Mouse (Mus musculus) c-Kit-positive CD71-positive TER-119-negative erythroid progenitor cells, embryonic 14.5 days (primary cell): ENCODE measurements around the gene Tenm1.

Source experiments
- DNase-seq: peaks from one replicate; pipeline ENCODE4 v3.0.0-alpha.2; 2013; ENCODE audit warnings: low read depth

The Tenm1 gene

DNA sequence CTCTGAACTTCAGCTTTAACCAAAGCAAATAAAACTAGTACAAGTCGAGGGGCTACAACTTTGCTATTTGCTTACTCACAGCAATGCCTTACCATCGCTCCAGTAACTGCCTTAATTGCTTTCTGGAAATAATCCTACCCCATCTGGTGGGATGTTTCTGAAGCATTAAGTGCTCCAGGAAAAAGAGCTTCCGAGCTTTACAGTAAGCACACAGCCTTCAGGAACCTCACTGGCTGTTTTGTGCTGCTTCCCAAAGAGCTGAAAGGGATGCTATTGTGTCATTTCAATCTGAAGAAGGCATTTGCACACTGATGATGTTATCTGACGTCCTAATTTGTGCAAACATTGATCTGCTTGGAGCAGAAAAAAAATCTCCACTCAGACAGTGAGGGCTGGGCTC, 647.4 kb downstream of the Tenm1 start:
- no peak for DNase-seq

DNA sequence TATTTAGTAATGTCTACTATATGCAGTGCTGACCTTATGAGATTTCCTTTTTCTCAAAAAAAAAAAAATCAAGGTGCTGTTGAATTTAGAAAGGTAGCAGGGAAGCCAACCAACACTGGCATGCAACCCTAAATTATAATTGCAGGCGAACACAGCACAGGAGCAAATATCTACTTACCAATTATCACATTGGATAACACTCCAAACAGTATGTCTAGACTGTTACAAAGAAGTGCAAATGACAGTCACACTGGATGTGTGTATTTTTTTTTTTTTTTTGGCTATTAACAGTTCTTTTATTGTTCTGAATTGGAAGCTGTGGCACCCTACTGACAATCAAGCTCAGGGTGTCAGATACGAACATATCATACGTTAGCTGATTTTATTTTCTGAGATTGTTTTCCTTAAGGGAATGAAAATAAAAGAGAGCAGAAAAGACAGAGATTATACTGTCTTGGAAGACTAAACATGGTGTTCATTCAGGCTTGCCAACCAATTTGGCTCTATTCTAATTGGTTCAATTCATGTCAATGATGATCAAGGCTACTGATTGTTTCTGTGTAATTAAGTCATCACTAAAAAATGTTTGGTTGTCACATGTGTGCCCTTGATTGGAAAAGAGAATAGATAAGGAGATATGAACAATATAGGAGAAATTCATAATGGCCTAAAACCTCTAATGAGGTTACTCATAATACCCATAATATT, 710.7 kb downstream of the Tenm1 start:
- DNase-seq: no peak

DNA sequence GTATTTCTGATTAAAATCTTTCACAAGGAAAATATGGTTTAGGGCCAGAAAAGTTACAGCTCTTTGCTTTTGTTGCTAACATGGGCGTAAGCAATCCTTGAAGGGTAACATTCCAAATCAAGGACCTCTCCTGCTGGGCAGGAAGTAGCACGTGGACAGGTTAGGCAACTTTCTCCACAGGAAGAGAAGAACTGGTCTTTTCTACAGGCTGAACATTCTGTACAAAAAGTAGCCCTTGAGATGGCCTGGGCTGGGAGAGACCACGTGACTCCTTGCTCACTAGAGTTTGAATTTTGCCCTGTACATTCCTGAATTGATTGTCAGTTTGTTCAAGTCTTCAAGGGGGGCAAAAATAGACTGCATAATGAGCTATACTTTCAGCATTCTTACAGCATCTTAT, 728.6 kb downstream of the Tenm1 start:
- no peak for DNase-seq

DNA sequence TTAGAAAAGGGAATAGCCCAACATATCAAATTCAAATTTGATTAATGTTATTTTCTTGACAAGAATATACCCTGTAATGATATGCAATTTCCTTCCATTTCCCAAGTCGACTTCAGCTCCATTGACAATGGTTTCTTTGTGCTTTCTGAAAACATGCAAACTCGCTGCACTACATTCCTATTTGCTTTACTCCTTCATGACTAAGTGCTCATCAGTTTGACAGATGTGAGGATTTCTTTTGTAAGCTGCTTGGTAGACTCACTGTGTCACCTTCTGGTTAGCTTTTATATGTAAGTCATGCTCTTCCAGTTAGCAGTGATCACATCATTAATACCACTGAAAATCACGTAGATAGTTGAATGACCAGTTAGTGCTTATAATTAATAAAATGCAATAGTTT, 781.8 kb downstream of the Tenm1 start:
- no peak for DNase-seq

DNA sequence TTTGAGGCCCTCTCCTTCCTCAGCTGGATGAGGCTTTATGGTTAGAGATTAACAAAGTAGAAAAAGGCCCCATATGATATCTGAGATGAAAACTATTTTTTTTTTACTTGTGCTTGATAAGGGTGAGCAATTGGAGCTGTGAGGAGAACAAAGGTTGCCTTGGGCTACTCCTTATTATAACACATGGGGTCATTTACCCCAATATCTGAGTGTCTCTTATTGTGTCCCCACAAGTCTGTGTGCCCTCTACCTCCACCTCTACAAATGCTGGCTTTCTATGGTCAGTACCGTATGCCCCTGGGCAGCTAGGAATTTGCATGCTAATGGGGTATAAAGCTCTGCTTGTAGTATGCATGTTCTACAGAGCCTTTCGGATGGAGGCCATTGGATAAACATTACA, 848.4 kb downstream of the Tenm1 start:
- no peak for DNase-seq

DNA sequence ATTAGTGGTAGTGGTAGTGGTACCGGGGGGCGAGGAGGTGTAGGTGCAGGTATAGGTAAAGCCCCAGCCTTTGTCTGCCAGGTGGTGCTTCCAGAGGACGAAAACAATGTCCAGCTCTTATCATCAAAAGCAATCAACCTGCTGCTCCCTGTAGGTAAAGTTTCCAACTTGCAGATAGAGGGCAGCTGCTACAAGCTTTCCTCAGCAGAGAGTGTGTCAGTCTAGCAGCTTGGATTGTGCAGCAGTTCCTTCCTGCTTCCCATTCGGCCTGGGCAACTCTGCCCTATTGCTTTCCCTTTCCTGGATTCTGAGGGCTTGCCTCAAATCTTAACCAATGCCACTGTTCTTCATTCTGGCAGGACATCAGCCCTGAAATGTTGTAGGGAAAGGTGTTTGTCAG, 870.2 kb downstream of the Tenm1 start:
- DNase-seq: no peak

DNA sequence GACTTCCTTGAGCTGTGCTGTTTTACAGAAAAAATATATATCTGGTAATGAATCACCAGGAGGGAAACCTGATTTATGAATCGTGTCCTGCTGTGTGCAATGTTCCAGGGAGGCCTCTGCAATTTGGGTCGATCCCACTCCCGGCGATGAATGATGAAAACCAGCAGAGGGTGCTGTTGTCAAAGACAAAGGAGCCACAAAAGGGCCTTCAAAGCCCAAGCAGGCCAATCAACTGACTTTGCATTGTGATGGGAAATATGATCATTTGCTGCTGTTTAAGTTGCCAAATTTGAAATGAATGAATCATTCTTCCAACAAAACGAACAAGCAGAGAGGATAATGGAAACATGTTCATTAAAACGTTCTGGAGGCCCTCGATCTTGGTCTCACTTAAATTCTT, 871.6 kb downstream of the Tenm1 start:
- DNase-seq: peak; percentile 7

DNA sequence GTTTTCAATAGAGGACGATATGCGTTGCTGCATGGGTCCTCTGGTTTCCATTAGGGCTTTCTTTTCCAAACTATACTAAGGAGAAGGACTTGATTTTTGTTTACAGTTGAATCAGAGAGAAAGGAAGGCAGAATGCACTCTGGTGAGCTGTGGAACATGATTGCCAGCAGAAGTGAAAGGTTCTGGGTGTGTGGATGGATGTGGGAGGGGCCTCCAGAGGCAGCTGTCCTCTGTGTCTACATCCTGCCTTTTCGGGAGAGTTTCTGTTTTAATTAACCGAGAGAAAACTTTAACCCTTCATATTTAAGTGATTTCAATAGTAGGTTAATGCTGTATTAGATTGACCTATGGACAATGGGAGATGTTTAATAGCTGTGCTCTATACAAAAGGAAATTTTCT, 880.4 kb downstream of the Tenm1 start:
- DNase-seq: no peak

DNA sequence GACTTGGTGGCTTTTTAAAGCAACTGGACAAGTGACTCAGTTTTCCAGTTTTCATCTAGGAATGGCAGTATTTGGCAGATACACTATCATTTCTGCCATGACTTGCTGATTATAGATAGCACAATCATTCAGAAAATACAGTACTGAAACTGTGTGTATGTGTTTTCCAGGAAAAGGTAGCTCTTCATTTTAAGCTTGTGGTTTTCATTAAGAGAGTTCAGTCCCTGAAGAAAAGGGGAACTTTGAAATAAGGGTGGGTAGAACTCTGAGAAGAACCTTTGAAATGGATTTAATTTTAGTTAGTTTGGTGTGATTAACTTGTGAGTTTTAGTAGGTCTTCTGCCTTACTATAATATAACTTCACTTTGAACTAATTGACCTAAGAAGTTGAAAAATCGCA, 883.9 kb downstream of the Tenm1 start:
- no peak for DNase-seq

DNA sequence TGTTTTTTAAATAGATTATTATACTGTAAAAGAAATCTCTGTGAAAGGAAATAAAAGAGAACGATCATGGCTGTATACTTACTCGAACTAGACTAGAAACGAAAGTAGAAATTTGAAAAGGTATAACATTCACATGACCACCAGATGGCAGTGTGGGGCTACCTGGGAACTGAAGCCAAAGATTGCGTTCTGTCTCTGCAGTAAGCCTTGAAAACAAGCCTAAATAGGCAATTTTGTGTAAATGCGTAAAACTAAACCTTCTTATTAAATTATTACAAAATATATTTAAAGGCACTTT, 888.2 kb downstream of the Tenm1 start:
- peak; percentile 54 for DNase-seq

DNA sequence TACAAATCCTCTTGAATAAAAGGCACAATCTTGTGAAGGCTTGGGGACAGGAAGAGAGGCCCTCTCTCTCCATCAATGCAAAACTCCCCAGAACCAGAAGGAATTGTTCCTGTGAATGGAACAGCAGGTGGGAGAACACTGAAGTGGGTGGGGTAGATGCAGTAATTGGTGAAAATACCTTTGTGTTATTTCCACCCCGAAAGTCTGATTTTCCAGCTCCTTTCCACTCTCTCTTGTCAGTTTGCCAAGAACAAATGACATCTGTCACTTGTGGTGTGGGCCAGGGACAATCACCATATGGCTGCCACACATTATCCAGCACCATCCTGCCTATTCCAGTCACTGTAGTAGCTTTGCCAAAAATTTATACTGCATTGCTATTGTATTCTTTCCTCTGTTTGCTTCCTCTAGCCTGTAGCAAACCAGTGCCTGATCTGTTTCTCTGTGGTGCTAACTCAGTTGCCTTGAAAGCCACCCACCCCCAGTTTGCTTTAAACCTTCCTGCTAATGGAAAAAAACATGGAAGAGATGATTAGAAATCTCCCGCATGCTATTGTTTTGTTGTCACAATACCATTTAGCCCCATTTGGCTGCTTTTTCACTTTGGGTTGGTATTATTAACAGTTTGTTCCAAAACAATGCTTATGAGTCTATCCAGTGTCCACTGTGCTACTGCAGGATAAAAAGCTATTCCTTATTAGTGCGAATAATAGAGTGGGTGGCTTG, 888.7 kb downstream of the Tenm1 start:
- no peak for DNase-seq

DNA sequence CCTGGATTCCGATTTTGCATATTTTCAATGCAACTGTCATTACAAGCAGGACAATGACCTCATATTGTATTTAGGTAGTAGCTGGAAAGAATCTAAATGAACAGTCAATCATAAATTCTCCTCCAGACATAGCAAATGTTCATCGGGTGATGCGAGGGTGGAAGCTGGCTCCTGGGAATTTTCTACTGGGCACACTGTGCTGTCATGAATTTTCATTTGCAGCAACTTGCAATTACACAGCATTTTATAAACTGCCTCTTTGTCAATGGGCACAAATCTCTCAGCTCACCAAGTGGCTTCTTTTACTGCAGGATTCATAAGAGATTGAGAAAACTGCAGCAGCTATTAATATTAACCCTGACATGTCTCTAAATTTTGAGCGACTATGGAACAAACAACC, 898.2 kb downstream of the Tenm1 start:
- DNase-seq: no peak

DNA sequence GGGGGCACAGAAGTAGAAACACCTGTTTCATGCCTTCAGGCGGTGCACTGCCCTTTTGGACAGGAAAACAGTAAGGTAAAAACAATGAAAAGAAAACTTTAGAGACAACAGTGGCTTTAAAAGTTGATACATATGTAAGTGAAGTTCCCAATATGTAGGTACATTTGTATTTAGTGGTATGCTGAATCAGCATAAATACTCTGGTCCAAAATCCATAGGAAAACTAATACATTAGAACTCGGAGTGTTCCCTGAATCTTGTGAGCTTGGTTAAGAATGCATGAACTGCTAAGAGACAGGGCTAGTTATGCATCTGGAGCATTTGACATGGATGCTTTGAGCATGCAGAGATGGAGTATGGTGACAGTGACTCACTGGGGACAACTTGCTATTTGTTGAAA, 906.1 kb downstream of the Tenm1 start:
- DNase-seq: no peak

DNA sequence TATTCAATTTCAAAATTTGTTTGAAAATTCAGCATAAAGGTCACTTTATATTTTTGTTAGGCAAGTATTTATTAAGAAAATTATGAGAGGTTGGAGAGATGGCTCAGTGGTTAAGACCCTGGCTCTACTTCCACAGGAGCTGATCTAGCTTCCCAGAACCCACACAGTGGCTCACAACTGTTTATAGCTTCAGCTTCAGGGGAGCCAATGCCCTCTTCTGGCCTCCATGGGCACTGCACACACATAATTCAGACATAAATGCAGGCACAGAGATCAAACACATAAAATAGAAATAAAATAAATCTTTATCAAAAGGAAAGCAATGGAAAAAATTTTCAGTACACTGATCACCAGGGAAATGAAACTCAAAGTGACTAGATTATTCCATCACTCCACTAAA, 916.4 kb downstream of the Tenm1 start:
- peak; percentile 0 for DNase-seq

DNA sequence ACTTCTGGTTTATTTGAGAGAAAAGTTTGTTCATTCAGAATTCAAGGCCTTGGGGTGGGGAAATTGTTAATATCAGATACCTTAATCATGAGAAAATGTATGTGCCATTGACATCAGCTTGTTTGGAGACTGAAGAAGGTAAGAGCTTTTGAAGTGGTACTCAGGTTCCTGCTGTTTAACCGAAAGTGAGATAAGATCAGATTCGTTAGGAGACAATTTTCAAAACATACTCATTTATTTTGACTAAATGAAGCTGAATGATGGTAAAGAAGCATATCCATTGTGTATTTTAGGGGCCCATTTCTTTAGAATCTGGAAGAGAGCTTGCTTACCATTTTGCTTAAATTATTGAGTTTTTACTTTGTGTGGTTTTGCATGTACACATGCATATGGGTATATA, 917.8 kb downstream of the Tenm1 start:
- DNase-seq: no peak

DNA sequence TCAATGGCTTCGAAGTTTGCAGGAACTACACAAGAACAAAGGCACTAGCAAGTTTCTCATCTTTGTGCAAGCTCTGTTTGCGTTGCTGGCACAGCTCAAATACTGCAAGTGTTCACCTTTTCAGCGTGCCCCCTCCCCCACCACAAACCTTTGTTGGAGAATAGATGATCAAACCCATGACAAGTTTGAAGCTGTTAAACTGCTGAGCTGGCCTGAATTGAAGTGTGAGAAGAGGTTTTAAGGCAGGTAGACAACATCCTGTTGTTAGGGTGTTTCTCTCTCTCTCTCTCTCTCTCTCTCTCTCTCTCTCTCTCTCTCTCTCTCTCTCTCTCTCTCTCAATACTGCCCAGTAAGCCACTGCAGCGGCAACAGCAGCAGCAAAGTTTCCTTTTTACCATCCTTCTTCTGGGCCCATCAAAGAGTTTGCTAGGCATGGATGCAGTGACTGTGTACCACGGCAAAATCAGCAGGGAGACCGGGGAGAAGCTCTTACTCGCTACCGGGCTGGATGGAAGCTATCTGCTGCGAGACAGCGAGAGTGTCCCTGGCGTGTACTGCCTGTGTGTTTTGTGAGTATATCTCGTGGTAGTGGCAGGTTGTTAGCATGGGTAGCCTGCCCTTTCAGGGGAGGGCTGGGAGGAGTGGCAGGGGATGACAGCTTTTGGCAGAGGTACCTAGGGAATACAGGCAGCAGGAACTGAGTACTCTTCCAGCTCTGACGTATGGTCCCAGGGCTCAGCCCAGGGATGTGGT, 926.5 kb downstream of the Tenm1 start, which contains the start of gene Sh2d1a:
Gene Sh2d1a (plus strand): TSS at position 163 of the 753 bp plus-strand sequence.
- no peak for DNase-seq

DNA sequence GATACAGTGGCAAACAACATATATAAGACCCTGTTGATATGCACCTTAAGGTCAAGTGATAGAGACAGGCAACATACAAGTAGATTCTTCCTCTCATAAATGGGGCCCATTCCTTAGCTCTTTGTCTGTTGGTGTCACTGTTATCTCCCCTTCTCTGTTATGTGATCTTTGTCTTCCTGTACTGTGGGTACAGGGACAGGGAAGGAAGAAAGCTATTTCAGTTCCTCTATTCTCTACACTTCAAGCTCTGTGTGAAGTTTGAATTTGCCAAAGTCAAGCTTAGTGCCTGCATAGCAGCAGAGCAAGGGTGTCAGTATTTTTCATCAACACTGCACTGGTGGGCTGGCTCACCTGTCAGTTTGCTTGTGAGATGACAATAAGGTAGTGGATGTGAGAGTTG, 928.4 kb downstream of the Tenm1 start:
- DNase-seq: no peak

DNA sequence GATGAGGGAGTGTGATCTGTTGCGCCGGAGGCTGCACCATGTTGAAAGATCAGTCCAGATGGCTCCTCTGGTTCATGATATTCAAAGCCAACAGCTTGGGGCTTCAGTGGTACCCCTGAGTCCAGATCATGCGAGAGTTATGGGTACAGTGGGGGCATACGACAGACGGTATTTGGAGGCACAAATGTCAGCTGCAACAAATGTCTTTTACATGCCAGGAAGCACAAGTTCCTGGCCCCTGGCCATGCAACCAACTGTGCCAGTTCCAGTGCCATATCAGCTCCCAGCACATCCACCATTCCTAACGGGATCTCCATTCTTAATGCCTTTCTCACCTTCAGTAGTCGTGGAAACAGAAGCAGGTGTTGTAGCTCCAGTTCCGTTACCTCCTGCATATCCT, 938.6 kb downstream of the Tenm1 start:
- DNase-seq: no peak

DNA sequence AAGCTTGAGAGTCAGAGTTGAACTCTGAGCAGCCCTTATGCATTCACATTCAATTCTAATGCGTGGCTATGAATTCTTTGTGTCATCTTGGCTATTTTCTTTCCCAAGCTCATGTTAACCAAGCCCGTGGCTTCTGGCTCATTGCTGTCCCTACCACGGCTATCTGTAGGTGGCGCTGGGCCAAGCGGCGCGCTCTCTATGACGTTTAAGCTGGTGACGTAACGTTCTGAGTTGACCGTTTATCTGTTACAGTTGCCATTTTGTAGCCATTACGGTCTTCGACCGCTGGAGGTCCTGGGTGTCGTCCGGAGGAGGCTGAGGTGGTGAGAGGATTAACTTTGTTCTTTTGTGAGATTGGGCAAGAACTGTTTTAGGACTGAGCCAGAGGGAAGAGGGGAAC, 939.5 kb downstream of the Tenm1 start, which contains the start of gene Tex13c2:
Gene Tex13c2 (plus strand): TSS at position 246 of the 400 bp plus-strand sequence.
- DNase-seq: no peak
